Mouse (Mus musculus): ENCODE data around the gene Arhgap32. TPM values are rescaled to one million over a fixed set of nuclear protein-coding genes. Genes with fewer than 3 reads are reported as not detected.

The Arhgap32 gene
- polyA plus RNA-seq, 1 experiment from 2014 or later, result 11.0 TPM

DNA sequence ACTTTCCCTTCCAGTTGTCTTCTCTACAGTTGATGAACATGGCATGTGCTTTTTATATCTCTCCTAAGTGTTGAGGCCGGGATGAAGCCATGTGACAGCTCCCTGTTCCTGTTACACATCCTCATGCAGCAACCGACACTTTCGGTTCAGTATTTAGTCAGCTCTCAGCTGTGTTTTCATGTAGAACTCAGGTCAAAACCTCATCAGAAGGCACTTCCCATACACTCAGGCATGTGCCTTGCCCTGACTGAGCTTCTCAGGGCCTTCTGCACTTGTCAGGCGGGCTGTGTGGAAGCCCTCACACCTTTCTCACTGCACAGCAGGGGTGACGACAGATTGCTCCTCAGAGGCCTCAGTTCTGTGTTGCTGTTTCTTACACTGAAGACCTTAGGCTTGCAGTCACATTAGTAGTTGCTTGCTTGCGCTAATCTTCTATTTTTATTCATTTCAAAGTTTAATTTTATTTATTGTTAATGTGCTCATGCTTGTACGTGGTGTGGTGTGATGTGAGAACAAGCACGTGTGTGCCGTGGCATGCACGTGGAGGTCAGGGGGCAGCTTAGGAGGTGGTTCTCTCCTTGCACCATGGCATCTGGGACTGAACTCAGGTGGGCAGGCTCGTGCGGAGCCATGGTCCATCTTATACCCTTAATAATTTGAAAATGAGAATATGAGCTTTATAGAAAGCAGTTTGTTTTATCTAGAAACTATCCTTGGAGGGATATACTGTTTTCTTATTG, 30.5 kb downstream of the Arhgap32 start:
- H3K27me3 ChIP-seq (replicated peaks; ENCODE audit: control insufficient read depth, insufficient read depth, low read length), result no peaks in the 10 kb centered on the region
- ATAC-seq, result no peak
- H3K27ac ChIP-seq (ENCODE audit: low read length), result no peak overlapping the region
- no peak overlapping the region for H3K4me3 ChIP-seq (ENCODE audit: low read length)
- H3K9ac ChIP-seq (ENCODE audit: low read depth, low read length), result no peak overlapping the region
- no peaks in the 10 kb centered on the region for H3K9me3 ChIP-seq (ENCODE audit: control insufficient read depth, low read length)
- H3K4me2 ChIP-seq (ENCODE audit: low read depth, low read length), result no peak overlapping the region
- H3K36me3 ChIP-seq (ENCODE audit: control insufficient read depth, insufficient read depth, low read length), result no peaks in the 10 kb centered on the region
- 72% methylated on average over 12 of the region's 12 CpGs for WGBS
- no peaks in the 10 kb centered on the region for H3K4me1 ChIP-seq (ENCODE audit: control insufficient read depth, insufficient read depth, low read length)

DNA sequence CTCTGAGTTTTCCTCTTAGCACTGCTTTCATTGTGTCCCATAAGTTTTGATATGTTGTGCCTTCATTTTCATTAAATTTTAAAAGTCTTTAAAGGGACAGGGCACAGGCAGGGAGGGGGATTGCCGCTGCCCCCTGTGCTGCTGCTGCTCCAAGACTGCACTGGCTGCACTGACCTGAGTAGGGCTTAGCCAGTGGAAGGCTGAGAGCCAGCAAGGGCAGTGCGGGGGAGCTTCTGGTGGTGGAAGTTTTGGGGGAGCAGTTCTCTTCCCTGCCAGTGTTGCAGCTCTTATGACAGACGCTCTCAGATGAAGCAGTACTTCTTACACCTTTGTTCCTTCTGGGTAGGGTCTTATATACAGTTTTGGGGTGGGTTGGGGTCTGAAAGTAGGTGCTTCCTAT, 33.3 kb downstream of the Arhgap32 start:
- Histone ChIP-seq H3K27me3 (replicated peaks; ENCODE audit: control insufficient read depth, insufficient read depth, low read length) (no peaks in the 10 kb centered on the region), H3K27ac (ENCODE audit: low read length) (no peak overlapping the region), H3K4me2 (ENCODE audit: low read depth, low read length) (no peak overlapping the region), H3K4me1 (ENCODE audit: control insufficient read depth, insufficient read depth, low read length) (no peaks in the 10 kb centered on the region), H3K9ac (ENCODE audit: low read depth, low read length) (no peak overlapping the region), H3K36me3 (ENCODE audit: control insufficient read depth, insufficient read depth, low read length) (no peaks in the 10 kb centered on the region), H3K4me3 (ENCODE audit: low read length) (no peak overlapping the region), H3K9me3 (ENCODE audit: control insufficient read depth, low read length) (no peaks in the 10 kb centered on the region)
- WGBS, result 82% methylated on average over 3 of the region's 3 CpGs
- no peak for ATAC-seq

GRCm38 (mm10) chr9:32149836-32150642, 34.1 kb downstream of the Arhgap32 start:
- Histone ChIP-seq H3K27ac (ENCODE audit: low read length) (no peak overlapping the region), H3K4me2 (ENCODE audit: low read depth, low read length) (no peak overlapping the region), H3K36me3 (ENCODE audit: control insufficient read depth, insufficient read depth, low read length) (no peaks in the 10 kb centered on the region), H3K27me3 (replicated peaks; ENCODE audit: control insufficient read depth, insufficient read depth, low read length) (no peaks in the 10 kb centered on the region), H3K4me3 (ENCODE audit: low read length) (no peak overlapping the region), H3K4me1 (ENCODE audit: control insufficient read depth, insufficient read depth, low read length) (no peaks in the 10 kb centered on the region), H3K9ac (ENCODE audit: low read depth, low read length) (no peak overlapping the region), H3K9me3 (ENCODE audit: control insufficient read depth, low read length) (no peaks in the 10 kb centered on the region)
- no peak for ATAC-seq
- 87% methylated on average over 11 of the region's 11 CpGs for WGBS

- Histone ChIP-seq H3K36me3 (ENCODE audit: control insufficient read depth, insufficient read depth, low read length) (no peaks in the 10 kb centered on the region), H3K4me2 (ENCODE audit: low read depth, low read length) (no peak overlapping the region), H3K9me3 (ENCODE audit: control insufficient read depth, low read length) (no peaks in the 10 kb centered on the region), H3K27ac (ENCODE audit: low read length) (no peak overlapping the region), H3K9ac (ENCODE audit: low read depth, low read length) (no peak overlapping the region), H3K4me3 (ENCODE audit: low read length) (no peak overlapping the region), H3K4me1 (ENCODE audit: control insufficient read depth, insufficient read depth, low read length) (no peaks in the 10 kb centered on the region), H3K27me3 (replicated peaks; ENCODE audit: control insufficient read depth, insufficient read depth, low read length) (no peaks in the 10 kb centered on the region)
- no peak for ATAC-seq
- 83% methylated on average over 3 of the region's 3 CpGs for WGBS
Observed at GRCm38 (mm10) chr9:32154727-32155371, 38.9 kb downstream of the Arhgap32 start.

GRCm38 (mm10) chr9:32156706-32157105, 40.8 kb downstream of the Arhgap32 start:
- H3K27me3 ChIP-seq (replicated peaks; ENCODE audit: control insufficient read depth, insufficient read depth, low read length), result no peaks in the 10 kb centered on the region
- H3K4me2 ChIP-seq (ENCODE audit: low read depth, low read length), result no peak overlapping the region
- no peaks in the 10 kb centered on the region for H3K4me1 ChIP-seq (ENCODE audit: control insufficient read depth, insufficient read depth, low read length)
- H3K9me3 ChIP-seq (ENCODE audit: control insufficient read depth, low read length), result no peaks in the 10 kb centered on the region
- whole genome bisulfite sequencing, result 84% methylated on average over 4 of the region's 4 CpGs
- H3K36me3 ChIP-seq (ENCODE audit: control insufficient read depth, insufficient read depth, low read length), result no peaks in the 10 kb centered on the region
- no peak overlapping the region for H3K4me3 ChIP-seq (ENCODE audit: low read length)
- no peak for ATAC-seq
- H3K27ac ChIP-seq (ENCODE audit: low read length), result no peak overlapping the region
- H3K9ac ChIP-seq (ENCODE audit: low read depth, low read length), result no peak overlapping the region

DNA sequence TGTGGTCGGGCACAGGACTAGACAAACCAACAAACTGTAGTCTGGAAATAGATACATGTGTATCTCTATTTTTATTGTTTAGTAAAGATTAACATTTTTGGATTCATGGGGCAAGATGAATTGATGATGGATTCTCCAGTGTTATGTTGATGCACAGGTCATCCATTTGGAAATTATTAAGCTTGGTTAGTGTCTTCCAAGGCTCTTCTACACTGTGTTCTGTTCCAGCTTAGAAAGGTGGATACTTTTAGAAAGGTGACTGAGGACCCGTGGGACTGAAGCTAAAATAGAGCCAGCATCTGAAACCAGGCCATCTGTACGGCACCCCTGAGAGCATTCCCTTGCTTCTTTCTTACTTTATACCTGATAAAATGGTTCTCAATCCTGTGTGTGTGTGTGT, 41.3 kb downstream of the Arhgap32 start:
- Histone ChIP-seq H3K9me3 (ENCODE audit: control insufficient read depth, low read length) (no peaks in the 10 kb centered on the region), H3K4me1 (ENCODE audit: control insufficient read depth, insufficient read depth, low read length) (no peaks in the 10 kb centered on the region), H3K4me3 (ENCODE audit: low read length) (no peak overlapping the region), H3K27me3 (replicated peaks; ENCODE audit: control insufficient read depth, insufficient read depth, low read length) (no peaks in the 10 kb centered on the region), H3K9ac (ENCODE audit: low read depth, low read length) (no peak overlapping the region), H3K36me3 (ENCODE audit: control insufficient read depth, insufficient read depth, low read length) (no peaks in the 10 kb centered on the region), H3K4me2 (ENCODE audit: low read depth, low read length) (no peak overlapping the region), H3K27ac (ENCODE audit: low read length) (no peak overlapping the region)
- 69% methylated on average over 3 of the region's 3 CpGs for WGBS
- ATAC-seq, result no peak

DNA sequence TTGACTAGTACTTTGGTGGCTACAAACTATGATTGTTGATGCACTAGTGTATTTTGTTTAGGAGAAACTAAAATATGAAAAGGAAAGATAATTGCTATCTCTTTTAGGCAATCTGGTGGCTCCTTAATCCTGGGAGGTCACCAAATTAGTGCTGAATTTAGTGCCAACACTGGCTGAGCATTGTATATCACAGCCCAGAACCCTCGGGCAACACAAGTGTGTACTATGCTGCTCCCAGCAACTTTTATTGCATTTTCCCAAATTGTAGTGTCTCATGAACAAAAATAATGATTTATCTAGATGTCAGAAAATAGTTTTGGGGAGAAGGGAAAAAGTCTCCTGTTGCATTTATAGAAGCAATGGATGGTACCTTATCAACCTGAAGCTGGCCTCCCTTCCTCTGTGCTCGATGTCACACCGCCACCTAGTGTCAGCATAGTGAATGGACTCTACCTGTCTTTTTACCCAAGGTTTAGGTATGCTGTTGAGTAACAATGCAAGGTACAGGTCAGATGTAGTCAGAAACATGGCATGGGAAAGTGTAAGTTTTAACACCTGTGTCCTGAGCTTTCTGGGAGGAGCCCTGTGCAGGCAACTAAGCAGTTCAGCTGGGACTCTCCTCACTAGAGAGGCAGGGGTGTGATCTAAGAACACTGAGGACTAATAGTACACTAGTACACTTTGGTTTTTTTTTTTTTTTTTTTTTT, 43.1 kb downstream of the Arhgap32 start:
- no peak overlapping the region for H3K4me3 ChIP-seq (ENCODE audit: low read length)
- no peak overlapping the region for H3K9ac ChIP-seq (ENCODE audit: low read depth, low read length)
- H3K4me1 ChIP-seq (ENCODE audit: control insufficient read depth, insufficient read depth, low read length), result no peaks in the 10 kb centered on the region
- no peaks in the 10 kb centered on the region for H3K9me3 ChIP-seq (ENCODE audit: control insufficient read depth, low read length)
- no peaks in the 10 kb centered on the region for H3K27me3 ChIP-seq (replicated peaks; ENCODE audit: control insufficient read depth, insufficient read depth, low read length)
- no peak overlapping the region for H3K4me2 ChIP-seq (ENCODE audit: low read depth, low read length)
- 23% methylated on average over 3 of the region's 3 CpGs for WGBS
- no peak overlapping the region for H3K27ac ChIP-seq (ENCODE audit: low read length)
- no peaks in the 10 kb centered on the region for H3K36me3 ChIP-seq (ENCODE audit: control insufficient read depth, insufficient read depth, low read length)
- ATAC-seq, result peak; percentile 82

GRCm38 (mm10) chr9:32159724-32160123, 43.8 kb downstream of the Arhgap32 start:
- 82% methylated on average over 3 of the region's 3 CpGs for WGBS
- Histone ChIP-seq H3K9ac (ENCODE audit: low read depth, low read length) (no peak overlapping the region), H3K27ac (ENCODE audit: low read length) (no peak overlapping the region), H3K4me2 (ENCODE audit: low read depth, low read length) (no peak overlapping the region), H3K4me1 (ENCODE audit: control insufficient read depth, insufficient read depth, low read length) (no peaks in the 10 kb centered on the region), H3K4me3 (ENCODE audit: low read length) (no peak overlapping the region), H3K9me3 (ENCODE audit: control insufficient read depth, low read length) (no peaks in the 10 kb centered on the region), H3K36me3 (ENCODE audit: control insufficient read depth, insufficient read depth, low read length) (no peaks in the 10 kb centered on the region), H3K27me3 (replicated peaks; ENCODE audit: control insufficient read depth, insufficient read depth, low read length) (no peaks in the 10 kb centered on the region)
- ATAC-seq, result no peak

DNA sequence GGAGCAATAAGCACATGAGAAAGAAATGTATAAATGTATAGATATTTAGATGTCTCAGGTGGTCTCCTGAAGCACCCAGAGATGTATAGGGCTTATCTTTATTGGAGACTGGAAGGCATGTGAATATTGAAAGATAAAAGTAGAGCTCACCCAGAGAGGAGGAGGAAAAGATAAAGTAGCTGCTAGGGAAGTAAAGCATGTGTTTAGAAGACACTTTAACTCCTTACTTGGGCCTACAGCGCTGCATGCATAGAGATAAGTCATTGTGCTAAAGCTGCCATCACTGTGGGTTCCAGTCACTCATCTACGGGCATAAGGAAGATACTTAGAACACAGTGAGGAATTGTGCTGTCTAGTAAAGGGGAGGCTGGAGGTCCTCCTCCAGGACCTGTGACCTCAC, 46.9 kb downstream of the Arhgap32 start:
- 75% methylated on average over 2 of the region's 2 CpGs for WGBS
- H3K27me3 ChIP-seq (replicated peaks; ENCODE audit: control insufficient read depth, insufficient read depth, low read length), result no peaks in the 10 kb centered on the region
- no peak for ATAC-seq
- no peaks in the 10 kb centered on the region for H3K4me1 ChIP-seq (ENCODE audit: control insufficient read depth, insufficient read depth, low read length)
- H3K36me3 ChIP-seq (ENCODE audit: control insufficient read depth, insufficient read depth, low read length), result no peaks in the 10 kb centered on the region
- H3K9ac ChIP-seq (ENCODE audit: low read depth, low read length), result no peak overlapping the region
- no peak overlapping the region for H3K4me2 ChIP-seq (ENCODE audit: low read depth, low read length)
- H3K4me3 ChIP-seq (ENCODE audit: low read length), result no peak overlapping the region
- H3K9me3 ChIP-seq (ENCODE audit: control insufficient read depth, low read length), result no peaks in the 10 kb centered on the region
- H3K27ac ChIP-seq (ENCODE audit: low read length), result no peak overlapping the region
